Mouse (Mus musculus) embryonic stem cell, embryonic (primary cell): ENCODE measurements at regions not wholly inside any gene's neighbourhood (a gene's known extent, or its start where the extent isn't known, plus 50 kb on each side); places are given as distances from the start of the nearest gene placed in this dataset.

Experiments used
- CTCF ChIA-PET, 4 experiments: fragments of 300-600 bp in 2 of 4; fragments of 350-600 bp in 2 of 4; sonication (Branson Sonifier 250); formaldehyde crosslinking; loops; one replicate each; lab custom pipeline; 2022; ENCODE audit warnings: inconsistent platforms in 2 of 4; lab: Charles Lee
- POLR2A ChIA-PET, 4 experiments: fragments of 300-600 bp in 2 of 4; fragments of 350-600 bp in 2 of 4; sonication (Branson Sonifier 250); formaldehyde crosslinking; loops; one replicate each; lab custom pipeline; 2022; ENCODE audit warnings: antibody characterized with exemption in 4 of 4, inconsistent platforms in 1 of 4; lab: Charles Lee

DNA sequence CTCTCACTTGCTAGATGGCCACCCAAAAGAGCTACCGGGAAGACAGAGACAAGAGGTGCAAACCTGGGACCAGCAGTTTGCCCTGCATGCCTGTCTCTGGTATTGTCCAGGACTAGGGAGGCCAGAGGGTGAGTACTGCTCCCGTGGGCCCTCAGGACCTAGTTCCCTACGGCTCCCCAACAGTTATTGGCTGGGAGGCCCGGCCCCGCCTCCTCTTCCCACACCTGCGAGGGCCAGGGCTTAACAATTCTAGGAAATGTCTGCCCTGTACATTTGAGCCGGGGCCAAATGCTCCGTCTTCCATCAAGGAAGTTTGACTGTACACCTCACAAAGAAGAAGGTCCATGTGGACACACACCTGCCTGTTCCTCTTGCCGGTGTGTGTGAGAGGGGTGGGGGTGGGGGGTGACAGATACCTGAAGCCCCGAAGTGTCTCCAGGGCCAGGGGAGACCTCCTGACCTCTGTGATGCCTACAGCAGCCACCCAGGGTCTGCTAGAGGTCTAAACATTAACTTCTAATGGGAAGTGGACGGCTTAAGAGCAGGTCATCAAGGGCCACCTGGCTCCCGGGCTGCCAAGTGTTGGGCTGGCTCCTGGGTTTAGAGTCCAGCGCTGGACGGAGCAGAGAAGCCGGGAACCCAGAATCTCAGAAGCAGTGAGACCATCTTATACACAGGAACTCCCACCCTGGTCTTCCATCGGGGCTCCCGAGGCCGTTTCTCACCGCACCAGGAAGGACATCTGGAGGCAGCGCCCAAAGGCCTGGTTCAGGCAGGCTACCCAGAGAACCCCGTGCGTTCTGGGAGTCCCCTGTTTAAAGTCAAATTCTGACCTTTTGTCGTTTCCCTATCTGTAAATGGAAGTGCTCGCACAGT is 146.5 kb downstream of the Vegfa start:
- CTCF ChIA-PET = interaction anchor here in 2 of 4 experiments (0.7 to 1.3 kb wide), 2 partner anchors 40 to 94 kb away, joined by 3 read pairs; no protein-coding TSS in a partner anchor
- POLR2A ChIA-PET = interaction anchor here in 3 of 4 experiments (0.6 to 2.6 kb wide), 30 partner anchors 8 to 294 kb away, joined by 3 to 10 read pairs (median 4); partner anchors contain the start of gene Vegfa (in 2 of the 3)

DNA sequence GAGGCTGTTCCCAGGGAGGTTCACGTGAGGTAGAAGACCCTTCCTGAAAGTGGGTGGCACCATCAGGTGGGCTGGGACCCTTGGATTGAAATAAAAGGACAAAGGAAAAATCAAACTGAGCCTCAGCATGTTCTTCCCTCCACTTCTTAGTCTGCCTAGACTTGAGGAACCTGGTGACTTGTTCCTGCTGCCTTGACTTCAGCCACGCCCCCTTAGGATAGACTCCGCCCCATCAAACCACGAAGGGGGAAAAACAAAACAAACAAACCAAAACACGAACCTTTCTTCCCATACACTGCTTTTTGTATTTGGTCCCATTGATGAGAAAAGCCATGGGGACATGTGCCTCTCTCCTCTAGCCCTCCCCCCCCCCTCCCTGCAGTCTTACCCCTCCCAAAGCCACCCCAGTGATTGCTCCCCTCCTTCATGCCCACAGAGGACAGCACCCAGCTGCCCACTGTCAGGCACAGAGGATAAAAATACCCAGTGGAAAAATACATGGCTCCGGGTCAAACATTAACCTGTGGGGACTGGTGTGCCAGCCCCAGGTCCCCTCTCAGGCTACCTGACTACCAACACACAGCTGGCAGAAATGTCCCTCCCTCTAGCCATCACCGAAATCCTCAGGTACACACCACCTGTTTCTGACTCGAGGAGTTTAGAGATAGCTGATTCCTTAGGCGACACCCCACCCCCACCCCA is 148.0 kb downstream of the Vegfa start:
- ChIA-PET POLR2A (interaction anchor here in 3 of 4 experiments (0.6 to 1.8 kb wide), 10 partner anchors 9 to 1628 kb away, joined by 3 to 5 read pairs (median 4); no protein-coding TSS in a partner anchor), CTCF (no interaction called here)

- POLR2A ChIA-PET = interaction anchor here in 3 of 4 experiments (0.5 to 2.9 kb wide), 14 partner anchors 8 to 148 kb away, joined by 3 to 12 read pairs (median 4); no protein-coding TSS in a partner anchor
- CTCF ChIA-PET = interaction anchor here in 1 of 4 experiments (1.0 kb wide), 1 partner anchor 149 kb away, joined by 4 read pairs; the partner anchor contains the start of gene Vegfa
Measured at GRCm38 (mm10) chr17:45882682-45883081, 149.0 kb upstream of the 1600014C23Rik start.

DNA sequence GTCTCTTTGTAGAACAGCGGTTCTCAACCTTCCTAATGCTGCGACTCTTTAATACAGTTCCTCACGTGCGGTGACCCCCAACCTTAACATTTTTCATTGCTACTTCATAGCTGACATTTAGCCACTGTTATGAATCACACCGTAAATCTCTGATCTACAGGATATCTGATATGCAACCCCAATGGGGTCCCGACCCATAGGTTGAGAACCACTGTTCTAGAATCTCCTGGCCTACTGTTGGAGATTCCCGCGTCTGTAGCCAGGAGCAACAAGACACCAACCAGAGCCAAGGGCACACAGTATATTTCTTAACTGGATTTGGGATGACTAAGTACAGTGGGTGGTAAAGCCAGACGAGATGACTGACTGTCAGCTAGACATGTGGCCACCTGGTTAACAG is 147.6 kb upstream of the 1600014C23Rik start:
- CTCF ChIA-PET = interaction anchor here in 1 of 4 experiments (0.5 to 1.1 kb wide), 2 partner anchors 32 to 688 kb away, joined by 3 to 4 read pairs; no protein-coding TSS in a partner anchor
- POLR2A ChIA-PET = interaction anchor here in 3 of 4 experiments (0.5 to 2.9 kb wide), 10 partner anchors 11 to 193 kb away, joined by 3 to 12 read pairs (median 4); no protein-coding TSS in a partner anchor

DNA sequence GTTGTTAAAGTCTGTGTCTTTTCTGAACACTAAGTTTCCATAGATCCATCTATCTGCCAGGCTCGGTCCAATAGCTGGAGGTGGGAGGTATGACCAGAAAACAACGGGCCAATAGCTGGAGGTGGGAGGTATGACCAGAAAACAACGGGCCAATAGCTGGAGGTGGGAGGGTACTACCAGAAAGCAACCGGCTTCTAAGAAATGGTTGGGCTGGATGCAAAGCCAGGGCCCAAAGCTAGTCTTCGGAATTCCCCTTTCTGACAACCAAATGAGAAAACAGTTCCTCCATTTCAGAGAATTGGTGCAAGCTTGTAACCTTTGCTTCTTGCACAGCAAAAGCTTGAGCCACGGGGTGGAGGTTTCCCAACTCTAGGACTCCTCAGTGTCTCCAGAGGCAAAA is 147.1 kb upstream of the 1600014C23Rik start:
- POLR2A ChIA-PET = interaction anchor here in 3 of 4 experiments (0.5 to 2.9 kb wide), 10 partner anchors 11 to 892 kb away, joined by 3 to 12 read pairs (median 4); partner anchors contain the start of gene 2310039H08Rik (in 1 of the 3)
- CTCF ChIA-PET = interaction anchor here in 1 of 4 experiments (0.5 to 1.1 kb wide), 2 partner anchors 32 to 689 kb away, joined by 3 to 4 read pairs; no protein-coding TSS in a partner anchor

DNA sequence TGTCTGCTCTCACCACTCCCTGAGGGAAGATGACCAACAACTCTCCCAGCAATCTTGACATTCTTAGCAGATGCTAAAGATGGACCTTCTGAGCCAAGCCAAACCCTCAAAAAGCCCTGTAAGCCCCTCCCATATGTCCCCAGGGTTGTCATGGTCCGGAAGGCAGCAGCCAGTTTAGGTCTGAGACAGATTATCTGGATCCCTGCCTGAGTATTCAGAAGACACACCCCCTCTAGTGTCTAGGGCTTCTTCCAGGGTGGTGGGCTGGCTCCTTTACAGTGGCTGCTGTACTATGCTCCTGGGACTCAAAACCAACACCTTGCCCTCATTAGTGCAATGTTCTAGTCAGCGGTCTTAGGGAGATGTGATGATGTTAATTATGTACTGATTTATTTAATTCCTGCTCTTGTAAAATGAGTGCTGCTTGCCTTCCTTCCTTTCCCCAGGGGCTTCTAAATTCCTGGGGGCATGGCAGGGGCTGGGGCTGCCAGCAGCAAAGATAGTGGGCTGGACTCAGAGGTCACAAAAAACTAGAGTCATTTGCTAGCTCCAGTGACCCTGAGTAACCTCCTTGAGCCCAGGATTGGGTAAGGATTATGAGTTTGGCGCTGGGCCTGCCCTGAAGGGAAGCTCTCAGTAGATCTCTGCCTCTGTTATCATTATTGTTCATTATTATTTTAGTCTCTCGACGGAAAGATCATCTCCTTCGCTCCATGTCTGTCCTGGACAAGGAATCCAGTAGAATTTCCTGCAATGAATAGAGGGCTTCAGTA is 146.0 kb upstream of the 1600014C23Rik start:
- ChIA-PET POLR2A (interaction anchor here in 2 of 4 experiments (0.6 to 2.4 kb wide), 4 partner anchors 16 to 148 kb away, joined by 3 to 6 read pairs (median 4); no protein-coding TSS in a partner anchor), CTCF (interaction anchor here in 1 of 4 experiments (1.4 kb wide), 1 partner anchor 17 kb away, joined by 5 read pairs; no protein-coding TSS in a partner anchor)

- POLR2A ChIA-PET = interaction anchor here in 3 of 4 experiments (0.9 to 2.8 kb wide), 14 partner anchors 8 to 196 kb away, joined by 3 to 16 read pairs (median 3); partner anchors contain the start of gene Vegfa (in 1 of the 3)
- CTCF ChIA-PET = interaction anchor here in 3 of 4 experiments (0.5 to 2.3 kb wide), 27 partner anchors 9 to 433 kb away, joined by 3 to 15 read pairs (median 4); partner anchors contain the start of gene Vegfa (in 3 of the 3)
Measured at GRCm38 (mm10) chr17:45878394-45878793, 144.8 kb upstream of the 1600014C23Rik start.

DNA sequence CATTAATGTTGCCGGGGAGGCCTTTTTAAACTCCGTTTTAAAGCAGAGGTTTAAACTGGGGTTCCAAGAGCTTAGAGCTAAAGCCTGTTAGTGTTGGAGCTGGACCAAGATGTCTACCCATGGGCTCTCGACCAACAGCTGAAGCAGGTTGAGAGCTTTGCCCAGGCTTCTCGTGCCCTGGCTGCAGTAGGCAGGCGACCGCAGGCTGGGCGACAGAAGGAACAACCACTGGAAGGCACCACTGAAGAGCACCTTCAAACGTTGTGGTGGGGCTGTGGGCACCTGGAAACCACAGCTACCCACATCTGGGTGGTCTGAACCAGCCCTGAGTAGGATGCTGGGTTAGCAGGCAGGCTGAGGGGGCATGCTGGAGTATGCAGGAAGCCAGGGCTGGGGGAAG is 141.7 kb upstream of the 1600014C23Rik start:
- ChIA-PET CTCF (interaction anchor here (0.6 to 2.1 kb wide), 5 partner anchors 8 to 27 kb away, joined by 3 to 10 read pairs (median 3); no protein-coding TSS in a partner anchor), POLR2A (interaction anchor here in 2 of 4 experiments (0.6 to 3.9 kb wide), 17 partner anchors 8 to 1541 kb away, joined by 3 to 36 read pairs (median 4); partner anchors contain the start of genes Vegfa (in 2 of the 2) and Mrpl14 (in 1 of the 2))

- POLR2A ChIA-PET = interaction anchor here in 3 of 4 experiments (0.6 to 3.9 kb wide), 38 partner anchors 9 to 286 kb away, joined by 3 to 36 read pairs (median 4); partner anchors contain the start of genes Vegfa (in 2 of the 3) and Mrpl14 (in 1 of the 3)
- CTCF ChIA-PET = interaction anchor here (0.5 to 2.1 kb wide), 8 partner anchors 10 to 1691 kb away, joined by 3 to 6 read pairs (median 4); no protein-coding TSS in a partner anchor
Measured at GRCm38 (mm10) chr17:45873996-45874395, 140.4 kb upstream of the 1600014C23Rik start.

DNA sequence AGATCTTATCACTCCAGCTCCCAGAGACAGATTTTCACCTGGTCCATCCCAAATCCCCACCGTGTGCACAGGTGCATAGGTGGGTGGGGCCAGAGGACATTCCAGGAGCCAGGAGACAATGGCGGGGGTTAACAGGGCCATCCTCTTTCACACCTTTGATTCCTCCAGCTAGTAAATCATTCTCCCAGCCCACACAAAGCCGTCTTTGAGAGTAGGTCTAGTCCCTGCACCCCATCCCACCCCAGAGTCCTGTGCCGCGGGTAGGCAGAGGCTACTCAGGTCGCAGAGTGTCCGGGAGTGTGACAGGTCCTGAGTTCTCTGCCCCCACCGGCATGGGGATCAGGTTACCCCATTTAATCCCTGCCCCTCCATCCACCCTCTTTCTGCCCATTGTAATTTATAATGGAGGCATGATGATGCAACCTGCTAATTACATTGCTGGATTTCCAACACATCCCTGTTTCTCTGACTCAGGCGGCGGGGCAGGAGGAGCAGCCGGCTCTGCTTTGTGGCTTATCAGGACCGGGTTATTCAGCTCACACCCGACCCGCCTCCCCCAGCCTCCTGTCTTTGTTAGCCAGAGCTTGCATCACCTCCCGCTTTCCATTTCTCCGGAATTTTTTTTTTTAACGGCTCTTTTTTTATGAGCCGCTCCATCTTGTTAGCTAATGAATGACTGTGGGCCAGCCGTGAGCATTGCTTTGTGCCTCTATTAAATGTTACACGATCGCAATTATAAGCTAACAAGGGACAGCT is 139.7 kb upstream of the 1600014C23Rik start:
- ChIA-PET CTCF (interaction anchor here (0.5 to 1.9 kb wide), 13 partner anchors 26 to 1691 kb away, joined by 3 to 5 read pairs (median 3); no protein-coding TSS in a partner anchor), POLR2A (interaction anchor here (0.6 to 3.9 kb wide), 68 partner anchors 10 to 441 kb away, joined by 3 to 36 read pairs (median 4); partner anchors contain the start of genes Mad2l1bp (in 2 of the 4) and Vegfa (in 2 of the 4))

GRCm38 (mm10) chr17:45871666-45872653 is 138.3 kb upstream of the 1600014C23Rik start:
- ChIA-PET POLR2A (interaction anchor here (0.5 to 3.9 kb wide), 46 partner anchors 9 to 439 kb away, joined by 3 to 36 read pairs (median 4); partner anchors contain the start of genes Vegfa (in 2 of the 4) and Mad2l1bp (in 1 of the 4)), CTCF (interaction anchor here (0.6 to 1.9 kb wide), 9 partner anchors 64 to 413 kb away, joined by 3 to 8 read pairs (median 4); no protein-coding TSS in a partner anchor)

- CTCF ChIA-PET = no interaction called here
- POLR2A ChIA-PET = interaction anchor here in 3 of 4 experiments (0.6 to 1.8 kb wide), 9 partner anchors 15 to 421 kb away, joined by 3 to 5 read pairs (median 4); no protein-coding TSS in a partner anchor
Measured at GRCm38 (mm10) chr17:45871067-45871466, 137.4 kb upstream of the 1600014C23Rik start.

GRCm38 (mm10) chr17:45869014-45869968 is 135.6 kb upstream of the 1600014C23Rik start:
- ChIA-PET CTCF (interaction anchor here (0.6 to 2.0 kb wide), 4 partner anchors 9 to 396 kb away, joined by 3 to 5 read pairs (median 4); no protein-coding TSS in a partner anchor), POLR2A (interaction anchor here in 2 of 4 experiments (0.9 to 1.8 kb wide), 11 partner anchors 10 to 238 kb away, joined by 3 to 6 read pairs (median 3); partner anchors contain the start of gene Vegfa (in 2 of the 2))
